Mouse (Mus musculus): ENCODE measurements around the gene Ccdc182. TPM values are rescaled to one million over a fixed set of nuclear protein-coding genes. Genes with fewer than 3 reads are reported as not detected.

Ccdc182 gene
- total and polyA plus RNA-seq, 2 experiments from 2014 or later: not detected

DNA sequence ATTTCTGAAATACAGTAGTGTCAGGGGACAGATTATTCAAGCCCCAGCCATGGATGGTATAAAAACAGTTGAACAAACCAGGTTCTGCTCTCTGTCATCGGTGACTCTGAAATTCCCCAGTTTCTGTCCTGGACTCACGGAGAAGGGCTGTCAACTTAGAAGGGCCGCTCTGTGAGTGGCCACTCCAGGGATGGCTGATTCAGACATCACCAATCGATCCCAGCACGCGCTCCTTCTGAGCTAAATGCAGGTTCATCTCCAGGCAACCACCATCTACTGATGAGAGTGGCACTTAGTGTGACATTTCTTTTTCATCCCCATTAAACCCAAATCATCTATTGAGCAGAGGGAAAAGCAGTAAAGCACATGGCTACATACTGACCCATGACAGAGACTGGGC, 7.8 kb downstream of the Ccdc182 start:
- WGBS: 46% methylated on average over 6 of the region's 6 CpGs
- Histone ChIP-seq H3K9ac (replicated peaks; ENCODE audit: low read depth, low read length) (no peak overlapping the region), H3K27ac (ENCODE audit: low read depth) (no peak overlapping the region), H3K9me3 (replicated peaks; ENCODE audit: control insufficient read depth, low read length) (no peaks in the 10 kb centered on the region), H3K4me2 (ENCODE audit: low read depth, low read length) (no peak overlapping the region), H3K27me3 (ENCODE audit: control insufficient read depth, insufficient read depth, low read length) (no peaks in the 10 kb centered on the region), H3K4me1 (ENCODE audit: control insufficient read depth, insufficient read depth) (no peaks in the 10 kb centered on the region), H3K36me3 (replicated peaks; ENCODE audit: control insufficient read depth, insufficient read depth, low read length) (no peaks in the 10 kb centered on the region), H3K4me3 (ENCODE audit: low read depth, low read length) (no peak overlapping the region)
- TF ChIP-seq CTCF (IDR thresholded peaks at IDR 0.05; ENCODE audit: low read depth) (no peak), EP300 (IDR thresholded peaks at IDR 0.05; ENCODE audit: low read depth) (no peak)
- DNase-seq (ENCODE audit: low spot score) (no peak), ATAC-seq (ENCODE audit: insufficient read depth, low read depth) (no peak)

- no peaks in the 10 kb centered on the region for H3K27me3 ChIP-seq (ENCODE audit: control insufficient read depth, insufficient read depth, low read length)
- no peak overlapping the region for H3K27ac ChIP-seq (ENCODE audit: low read depth)
- no peak overlapping the region for H3K4me3 ChIP-seq (ENCODE audit: low read depth, low read length)
- H3K9me3 ChIP-seq (replicated peaks; ENCODE audit: control insufficient read depth, low read length): no peaks in the 10 kb centered on the region
- TF ChIP-seq EP300 (IDR thresholded peaks at IDR 0.05; ENCODE audit: low read depth) (no peak), CTCF (IDR thresholded peaks at IDR 0.05; ENCODE audit: low read depth) (no peak)
- peaks cover 15% of the 10 kb centered on the region; the same call in 1 of the 2 replicates for H3K4me1 ChIP-seq (ENCODE audit: control insufficient read depth, insufficient read depth)
- H3K4me2 ChIP-seq (ENCODE audit: low read depth, low read length): no peak overlapping the region
- 86% methylated on average over 6 of the region's 6 CpGs for WGBS
- no peak for DNase-seq (ENCODE audit: low spot score)
- H3K9ac ChIP-seq (replicated peaks; ENCODE audit: low read depth, low read length): no peak overlapping the region
- ATAC-seq (ENCODE audit: insufficient read depth, low read depth): no peak
- H3K36me3 ChIP-seq (replicated peaks; ENCODE audit: control insufficient read depth, insufficient read depth, low read length): no peaks in the 10 kb centered on the region
Observed at GRCm38 (mm10) chr11:88305759-88306158, 11.9 kb downstream of the Ccdc182 start.

DNA sequence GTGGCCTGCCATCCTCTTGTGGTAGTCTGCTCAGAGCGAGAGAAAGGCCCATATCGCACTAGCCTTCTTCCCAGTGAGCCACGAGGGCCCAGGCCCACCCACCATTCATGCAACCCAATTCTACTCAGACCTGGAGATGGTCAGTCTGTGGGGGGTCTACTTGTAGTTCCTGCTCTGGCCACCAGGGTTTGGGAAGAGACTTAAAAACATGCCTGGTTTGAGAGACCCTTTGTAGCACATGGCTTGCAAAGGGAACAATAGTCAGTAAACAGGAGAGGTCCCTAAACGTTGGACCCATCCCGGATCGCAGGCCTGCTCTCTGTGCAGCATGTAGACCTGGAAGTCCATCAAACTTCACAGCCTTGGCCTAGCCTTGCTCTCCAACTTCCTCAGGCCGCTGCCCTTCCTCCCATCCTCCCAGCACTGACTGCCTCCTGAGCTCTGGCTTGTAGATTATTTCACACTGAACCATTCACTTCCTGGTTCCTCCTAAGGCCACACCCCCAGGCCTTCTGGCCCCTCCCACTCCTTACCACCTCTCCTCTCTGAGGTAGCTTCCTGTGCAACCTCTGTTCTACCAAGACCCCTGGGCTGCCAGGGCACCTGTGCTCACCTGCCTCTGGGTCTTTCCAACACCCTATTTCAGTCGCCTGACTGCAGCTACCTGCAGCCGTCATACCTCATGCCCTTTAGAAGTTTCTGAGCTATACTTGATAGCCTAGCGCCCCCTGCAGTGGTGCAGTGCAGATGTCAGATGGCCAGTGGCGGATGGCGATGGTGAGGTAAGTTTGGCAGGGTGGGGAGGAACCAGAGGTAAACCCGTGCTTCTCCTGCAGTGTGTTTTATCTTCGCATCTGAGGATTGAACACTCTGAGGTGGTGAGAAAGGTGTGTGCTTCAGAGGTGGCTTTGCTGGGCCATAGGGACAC, 14.0 kb downstream of the Ccdc182 start:
- 86% methylated on average over 14 of the region's 14 CpGs for WGBS
- DNase-seq (ENCODE audit: low spot score): no peak
- peaks cover 21% of the 10 kb centered on the region for H3K4me1 ChIP-seq (ENCODE audit: control insufficient read depth, insufficient read depth)

GRCm38 (mm10) chr11:88309059-88309700, 15.3 kb downstream of the Ccdc182 start:
- DNase-seq (ENCODE audit: low spot score) (no peak), ATAC-seq (ENCODE audit: insufficient read depth, low read depth) (no peak)
- no peaks in the 10 kb centered on the region for H3K36me3 ChIP-seq (replicated peaks; ENCODE audit: control insufficient read depth, insufficient read depth, low read length)
- WGBS: 77% methylated on average over 10 of the region's 10 CpGs
- no peak overlapping the region for H3K4me2 ChIP-seq (ENCODE audit: low read depth, low read length)
- no peak overlapping the region for H3K4me3 ChIP-seq (ENCODE audit: low read depth, low read length)
- TF ChIP-seq EP300 (IDR thresholded peaks at IDR 0.05; ENCODE audit: low read depth) (no peak), CTCF (IDR thresholded peaks at IDR 0.05; ENCODE audit: low read depth) (no peak)
- no peaks in the 10 kb centered on the region for H3K27me3 ChIP-seq (ENCODE audit: control insufficient read depth, insufficient read depth, low read length)
- H3K9me3 ChIP-seq (replicated peaks; ENCODE audit: control insufficient read depth, low read length): no peaks in the 10 kb centered on the region
- H3K9ac ChIP-seq (replicated peaks; ENCODE audit: low read depth, low read length): no peak overlapping the region
- H3K4me1 ChIP-seq (ENCODE audit: control insufficient read depth, insufficient read depth): peaks cover 34% of the 10 kb centered on the region
- H3K27ac ChIP-seq (ENCODE audit: low read depth): no peak overlapping the region

More for the DNA sequence above, 14.0 kb downstream of the Ccdc182 start:
- no peaks in the 10 kb centered on the region for H3K9me3 ChIP-seq (replicated peaks; ENCODE audit: control insufficient read depth, low read length)
- no peak overlapping the region for H3K4me2 ChIP-seq (ENCODE audit: low read depth, low read length)
- H3K27ac ChIP-seq (ENCODE audit: low read depth): no peak overlapping the region
- no peak; the same call in 1 of the 2 replicates for ATAC-seq (ENCODE audit: insufficient read depth, low read depth)
- H3K9ac ChIP-seq (replicated peaks; ENCODE audit: low read depth, low read length): no peak overlapping the region
- no peak overlapping the region for H3K4me3 ChIP-seq (ENCODE audit: low read depth, low read length)
- H3K27me3 ChIP-seq (ENCODE audit: control insufficient read depth, insufficient read depth, low read length): no peaks in the 10 kb centered on the region
- no peaks in the 10 kb centered on the region for H3K36me3 ChIP-seq (replicated peaks; ENCODE audit: control insufficient read depth, insufficient read depth, low read length)
- no peak for TF ChIP-seq EP300 (IDR thresholded peaks at IDR 0.05; ENCODE audit: low read depth)
- no peak for TF ChIP-seq CTCF (IDR thresholded peaks at IDR 0.05; ENCODE audit: low read depth)

DNA sequence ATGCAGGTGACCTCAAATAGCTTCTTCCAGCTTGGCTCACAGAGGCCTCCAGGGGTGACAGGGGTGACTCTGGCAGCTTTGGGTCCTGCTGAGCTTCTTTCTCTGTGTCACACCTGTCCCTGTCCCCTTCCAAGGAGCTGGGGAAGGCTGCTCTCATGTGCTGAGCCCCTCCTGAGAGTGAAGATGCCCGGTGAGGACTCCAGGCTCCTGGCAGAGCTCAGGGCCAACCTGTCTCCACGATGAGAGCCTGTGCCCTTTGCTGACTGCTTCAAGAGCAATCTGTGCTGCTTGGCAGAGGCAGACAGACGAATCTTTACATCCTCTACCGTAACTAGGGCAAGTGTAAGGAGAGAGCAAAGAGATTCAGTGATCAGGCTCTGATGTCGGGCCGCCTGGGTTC, 16.9 kb downstream of the Ccdc182 start:
- H3K4me2 ChIP-seq (ENCODE audit: low read depth, low read length): no peak overlapping the region
- WGBS: 72% methylated on average over 6 of the region's 6 CpGs
- H3K9me3 ChIP-seq (replicated peaks; ENCODE audit: control insufficient read depth, low read length): no peaks in the 10 kb centered on the region
- no peak overlapping the region for H3K27ac ChIP-seq (ENCODE audit: low read depth)
- no peak for DNase-seq (ENCODE audit: low spot score)
- no peaks in the 10 kb centered on the region for H3K27me3 ChIP-seq (ENCODE audit: control insufficient read depth, insufficient read depth, low read length)
- ATAC-seq (ENCODE audit: insufficient read depth, low read depth): no peak
- no peak overlapping the region for H3K4me3 ChIP-seq (ENCODE audit: low read depth, low read length)
- H3K36me3 ChIP-seq (replicated peaks; ENCODE audit: control insufficient read depth, insufficient read depth, low read length): no peaks in the 10 kb centered on the region
- no peak overlapping the region for H3K9ac ChIP-seq (replicated peaks; ENCODE audit: low read depth, low read length)
- peaks cover 44% of the 10 kb centered on the region for H3K4me1 ChIP-seq (ENCODE audit: control insufficient read depth, insufficient read depth)
- TF ChIP-seq EP300 (IDR thresholded peaks at IDR 0.05; ENCODE audit: low read depth) (no peak), CTCF (IDR thresholded peaks at IDR 0.05; ENCODE audit: low read depth) (no peak)
